Mouse (Mus musculus) MEL (cell line): ENCODE measurements around the gene Pck1.

ENCODE experiments used
- BHLHE40 ChIP-seq: IDR thresholded peaks from 2 replicates; pipeline ENCODE4 v1.6.1; 2012; ENCODE audit warnings: low read depth, mild to moderate bottlenecking, inconsistent platforms, low read length, improper control_type of control experiment, borderline replicate concordance
- CTCF ChIP-seq, 3 experiments: IDR thresholded peaks in 2 of 3; conservative IDR thresholded peaks in 1 of 3; 2 replicates each; pipeline ENCODE4 v1.5.1; 2011 to 2012; ENCODE audit warnings: low read length in 3 of 3, low read depth in 2 of 3, mild to moderate bottlenecking in 2 of 3, improper control_type of control experiment in 1 of 3, inconsistent platforms in 1 of 3, mixed read lengths in 1 of 3, moderate library complexity in 1 of 3; ENCODE audit not compliant: control insufficient read depth in 1 of 3, insufficient read depth in 1 of 3, poor library complexity in 1 of 3, severe bottlenecking in 1 of 3
- ELF1 ChIP-seq: IDR thresholded peaks from 2 replicates; pipeline ENCODE4 v1.6.1; 2014; ENCODE audit warnings: low read depth, mild to moderate bottlenecking, inconsistent platforms, low read length, improper control_type of control experiment, moderate library complexity
- EP300 ChIP-seq, 2 experiments: IDR thresholded peaks; 2 replicates each; pipeline ENCODE4 v1.6.1; 2011; ENCODE audit warnings: improper control_type of control experiment in 2 of 2, low read length in 2 of 2, low read depth in 1 of 2, mild to moderate bottlenecking in 1 of 2
- KAT2A ChIP-seq: conservative IDR thresholded peaks from 2 replicates; pipeline ENCODE4 v1.6.1; 2012; ENCODE audit warnings: low read depth, low read length, improper control_type of control experiment, inconsistent platforms
- MXI1 ChIP-seq: IDR thresholded peaks from 2 replicates; pipeline ENCODE4 v1.6.1; 2011; ENCODE audit warnings: mild to moderate bottlenecking, low read depth, low read length, improper control_type of control experiment
- POLR2A ChIP-seq, 2 experiments: IDR thresholded peaks; 2 replicates each; pipeline ENCODE4 v1.6.1; 2011 to 2012; ENCODE audit warnings: low read length in 2 of 2, mild to moderate bottlenecking in 2 of 2, control low read depth in 1 of 2, improper control_type of control experiment in 1 of 2, low read depth in 1 of 2, moderate library complexity in 1 of 2; ENCODE audit not compliant: control insufficient read depth in 1 of 2, insufficient read depth in 1 of 2, poor library complexity in 1 of 2
- RAD21 ChIP-seq: IDR thresholded peaks from 2 replicates; pipeline ENCODE4 v1.6.1; 2011; ENCODE audit warnings: mild to moderate bottlenecking, low read depth, low read length, improper control_type of control experiment
- RCOR1 ChIP-seq: IDR thresholded peaks from 2 replicates; pipeline ENCODE4 v1.6.1; 2012; ENCODE audit warnings: low read depth, mild to moderate bottlenecking, inconsistent platforms, low read length, improper control_type of control experiment
- SIN3A ChIP-seq: IDR thresholded peaks from 2 replicates; pipeline ENCODE4 v1.6.1; 2012; ENCODE audit warnings: low read length, improper control_type of control experiment, inconsistent platforms
- TBP ChIP-seq: IDR thresholded peaks from 2 replicates; pipeline ENCODE4 v1.8.0; 2011; ENCODE audit warnings: low read depth, low read length, improper control_type of control experiment
- USF2 ChIP-seq, 2 experiments: IDR thresholded peaks; 2 replicates each; pipeline ENCODE4 v1.6.1; 2011 to 2012; ENCODE audit warnings: improper control_type of control experiment in 2 of 2, low read length in 2 of 2, borderline replicate concordance in 1 of 2, inconsistent platforms in 1 of 2, low read depth in 1 of 2, mild to moderate bottlenecking in 1 of 2; ENCODE audit not compliant: insufficient read depth in 1 of 2

DNA sequence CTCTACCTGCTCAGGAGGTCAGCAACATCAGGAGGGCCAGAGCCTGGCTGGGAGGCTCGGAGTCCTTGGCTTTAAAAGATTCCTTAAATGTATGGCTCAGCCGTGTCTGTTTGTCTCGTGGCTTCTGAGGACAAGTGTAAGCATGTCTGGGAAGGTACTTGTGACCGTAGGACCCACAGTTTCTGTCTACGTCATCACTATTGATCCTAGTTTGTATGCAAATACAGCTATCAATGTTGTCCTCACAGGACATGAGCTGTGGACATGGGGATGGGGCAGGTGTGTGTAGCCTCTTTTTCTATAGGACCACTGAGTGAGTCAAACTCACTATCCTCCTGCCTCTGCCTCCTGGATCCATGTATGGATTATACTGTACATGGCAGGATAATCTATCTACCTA is 4.8 kb upstream of the Pck1 start:
- TF ChIP-seq POLR2A (IDR thresholded peaks at IDR 0.05; ENCODE audit: control insufficient read depth in 1 of 2, insufficient read depth in 1 of 2, low read depth in 1 of 2, low read length in 2 of 2, poor library complexity in 1 of 2) (no peak), TBP (no peak), CTCF (IDR thresholded peaks at IDR 0.05 in 2 of 3, conservative IDR thresholded peaks at IDR 0.05 in 1 of 3; ENCODE audit: control insufficient read depth in 1 of 3, insufficient read depth in 1 of 3, low read depth in 2 of 3, low read length in 3 of 3, poor library complexity in 1 of 3, severe bottlenecking in 1 of 3) (no peak), RAD21 (no peak), BHLHE40 (no peak), USF2 (IDR thresholded peaks at IDR 0.05; ENCODE audit: borderline replicate concordance in 1 of 2, insufficient read depth in 1 of 2, low read depth in 1 of 2, low read length in 2 of 2) (no peak), RCOR1 (no peak), KAT2A (no peak), ELF1 (no peak), SIN3A (no peak), MXI1 (no peak), EP300 (IDR thresholded peaks at IDR 0.05; ENCODE audit: low read depth in 1 of 2, low read length in 2 of 2) (no peak)
